Mouse (Mus musculus) left cerebral cortex, adult 8-10 months (tissue): ENCODE results near the gene Zbed5. TPM values are rescaled to one million over a fixed set of nuclear protein-coding genes. Genes with fewer than 3 reads are reported as not detected.
"Not testable (repeated sequence)": the region's sequence is repeated elsewhere in the genome, so short reads cannot be mapped to it uniquely, and the experiment has no call there.

ENCODE experiments used
- DNase-seq, 2 experiments: peaks; one replicate each; pipeline ENCODE4 v3.0.0; 2022; ENCODE audit warnings: low spot score in 2 of 2
- total RNA-seq, 4 experiments: library from RNA; stranded (reverse); gene quantifications; 2 replicates each; pipeline ENCODE4 v1.2.4; 2022

Zbed5 gene
- total RNA-seq, 4 experiments from 2014 or later = 6.9 to 9.6 (median 7.9) TPM

- peak; percentile 69 to 84 for DNase-seq
Observed at GRCm38 (mm10) chr5:129908242-129908965, 12.9 kb downstream of the Zbed5 start, which contains the start of gene Nupr1l. Gene Nupr1l (plus strand): TSS chr5:129908540.

GRCm38 (mm10) chr5:129909147-129909546 lies 13.6 kb downstream of the Zbed5 start:
- no peak for DNase-seq

GRCm38 (mm10) chr5:129909591-129909990 lies 14.1 kb downstream of the Zbed5 start:
- DNase-seq = no peak

- no peak for DNase-seq
Observed at GRCm38 (mm10) chr5:129914024-129914423, 18.5 kb downstream of the Zbed5 start.

- DNase-seq = not testable (repeated sequence)
Observed at GRCm38 (mm10) chr5:129915491-129915890, 20.0 kb downstream of the Zbed5 start.

GRCm38 (mm10) chr5:129918065-129918651 lies 22.6 kb downstream of the Zbed5 start:
- no peak for DNase-seq

GRCm38 (mm10) chr5:129918752-129919151 lies 23.2 kb downstream of the Zbed5 start:
- no peak for DNase-seq

GRCm38 (mm10) chr5:129919320-129919719 lies 23.8 kb downstream of the Zbed5 start:
- DNase-seq = no peak

GRCm38 (mm10) chr5:129921972-129922371 lies 26.4 kb downstream of the Zbed5 start:
- DNase-seq = no peak

- no peak for DNase-seq
Observed at GRCm38 (mm10) chr5:129924820-129925452, 29.4 kb downstream of the Zbed5 start.

- no peak for DNase-seq
Observed at GRCm38 (mm10) chr5:129925933-129926332, 30.4 kb downstream of the Zbed5 start.

- no peak for DNase-seq
Observed at GRCm38 (mm10) chr5:129929924-129930855, 34.7 kb downstream of the Zbed5 start.

GRCm38 (mm10) chr5:129936941-129937340 lies 41.4 kb downstream of the Zbed5 start:
- DNase-seq = no peak

- no peak for DNase-seq
Observed at GRCm38 (mm10) chr5:129940281-129940680, 44.8 kb downstream of the Zbed5 start.

- DNase-seq = no peak
Observed at GRCm38 (mm10) chr5:129940736-129941494, 45.4 kb downstream of the Zbed5 start.

- DNase-seq = peak; percentile 92 to 96
Observed at GRCm38 (mm10) chr5:129941495-129942045, 46.0 kb downstream of the Zbed5 start, which contains the start of gene Vkorc1l1. Gene Vkorc1l1 (plus strand): TSS chr5:129941970.

GRCm38 (mm10) chr5:129942073-129942939 lies 46.8 kb downstream of the Zbed5 start:
- peak; percentile 16 to 20 for DNase-seq

- no peak for DNase-seq
Observed at GRCm38 (mm10) chr5:129943402-129943801, 47.9 kb downstream of the Zbed5 start.

- no peak for DNase-seq
Observed at GRCm38 (mm10) chr5:129947528-129948033, 52.1 kb downstream of the Zbed5 start.
